Mouse (Mus musculus): ENCODE measurements around the gene Myo9b.

Myo9b gene

DNA sequence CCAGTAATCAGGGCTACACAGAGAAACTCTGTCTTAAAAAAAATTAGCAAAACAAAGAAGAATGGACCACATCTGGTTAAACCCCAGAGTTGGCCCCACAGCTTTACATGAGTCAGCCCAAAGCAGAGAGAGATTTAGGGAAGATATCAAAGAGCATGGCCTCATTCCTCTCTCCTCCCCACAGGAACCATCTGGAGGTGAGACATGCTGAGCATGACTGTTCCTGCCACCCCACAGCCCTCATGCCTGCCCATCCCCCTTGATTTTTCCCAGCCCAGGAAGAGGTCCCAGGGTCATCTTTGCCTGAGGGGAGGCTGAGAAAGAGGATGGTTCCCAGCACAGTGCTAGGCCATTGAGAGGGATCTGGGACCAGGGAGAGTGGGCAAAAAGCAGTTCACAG is 95.9 kb downstream of the Myo9b start:
- DNase-seq = no peak

DNA sequence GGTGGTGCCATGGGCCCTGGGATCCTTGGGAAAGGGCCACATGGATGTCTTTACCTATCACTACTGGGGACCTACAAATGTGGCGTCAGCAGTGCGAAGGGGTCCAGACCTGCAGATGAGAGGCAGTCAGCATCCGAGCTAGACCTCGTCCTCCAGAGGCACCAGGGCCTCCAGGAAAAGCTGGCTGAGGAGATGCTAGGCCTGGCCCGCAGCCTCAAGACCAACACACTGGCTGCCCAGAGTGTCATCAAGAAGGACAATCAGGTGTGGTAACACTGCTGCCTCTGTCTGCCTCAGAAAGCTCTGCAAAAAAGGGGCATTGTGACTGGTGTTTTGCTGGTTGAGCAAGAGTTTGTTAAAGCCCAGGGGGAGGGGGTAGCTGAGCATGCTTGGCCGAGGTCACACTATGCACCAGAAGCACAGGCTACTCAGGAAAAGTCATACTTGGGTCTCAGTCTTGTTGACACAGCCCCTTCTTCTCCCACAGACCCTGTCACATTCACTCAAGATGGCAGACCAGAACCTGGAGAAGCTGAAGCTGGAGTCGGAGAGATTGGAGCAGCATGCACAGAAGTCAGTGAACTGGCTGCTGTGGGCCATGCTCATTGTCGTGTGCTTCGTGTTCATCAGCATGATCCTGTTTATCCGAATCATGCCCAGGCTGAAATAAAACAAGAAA is 96.7 kb downstream of the Myo9b start:
- DNase-seq = no peak

DNA sequence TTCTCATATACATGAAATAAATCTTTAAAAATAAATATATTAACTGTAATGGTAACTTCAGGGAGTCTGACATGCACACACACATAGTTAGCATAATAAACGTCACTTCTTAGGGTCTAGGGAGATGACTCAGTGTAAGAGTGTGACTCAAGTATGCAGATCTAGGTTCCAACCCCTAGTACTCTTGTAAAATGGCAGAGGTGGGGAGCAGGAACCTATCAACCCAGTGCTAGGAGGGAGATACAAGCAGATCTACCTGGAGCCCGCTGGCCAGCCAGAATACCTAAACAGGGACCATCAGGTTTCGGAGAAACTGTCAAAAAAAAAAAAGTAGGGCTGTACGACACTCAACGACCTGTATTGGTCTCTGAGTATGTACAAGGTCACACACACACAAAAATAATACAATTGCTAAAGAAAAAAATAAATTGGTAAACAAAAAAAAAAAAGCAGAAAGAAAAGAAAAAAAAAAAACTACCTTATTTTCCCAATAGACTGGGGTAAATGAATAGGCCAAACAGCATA is 98.3 kb downstream of the Myo9b start:
- peak in 1 of 2 experiments; percentile 23 for DNase-seq

DNA sequence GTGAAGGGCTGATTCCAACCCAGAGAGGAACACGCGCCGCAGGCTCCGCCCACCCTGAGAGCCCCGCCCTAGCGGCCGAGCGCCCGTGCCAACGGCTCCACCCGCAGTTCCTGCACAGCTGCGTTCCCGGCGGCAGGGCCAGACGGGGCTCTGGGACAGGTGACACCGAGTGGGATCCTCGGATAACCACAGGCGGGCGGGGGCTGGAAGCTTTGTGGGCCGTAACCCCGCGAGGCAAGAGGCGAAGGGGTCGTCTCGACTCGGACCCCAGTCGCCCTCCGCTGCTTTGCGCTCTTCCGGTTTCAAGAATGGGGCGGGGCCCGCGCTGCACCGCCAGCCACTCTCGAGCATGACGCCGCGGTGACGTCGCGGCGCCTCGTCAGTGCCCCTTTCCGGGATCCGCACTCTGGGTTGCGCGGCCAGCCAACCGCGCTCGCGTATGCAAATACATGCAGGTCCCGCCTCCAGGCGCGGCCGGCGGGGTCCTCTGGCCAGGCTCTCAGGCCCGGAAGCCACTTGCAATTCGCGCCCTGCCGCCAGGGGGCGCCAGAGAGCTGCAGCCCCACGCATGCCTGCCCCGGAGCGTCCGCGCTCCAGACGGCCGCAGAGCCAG is 98.8 kb downstream of the Myo9b start, which contains the start of gene Ocel1:
Ocel1 (plus strand) TSS at position 63 of the 613 bp plus-strand sequence.
- DNase-seq = peak; percentile 91 to 96

DNA sequence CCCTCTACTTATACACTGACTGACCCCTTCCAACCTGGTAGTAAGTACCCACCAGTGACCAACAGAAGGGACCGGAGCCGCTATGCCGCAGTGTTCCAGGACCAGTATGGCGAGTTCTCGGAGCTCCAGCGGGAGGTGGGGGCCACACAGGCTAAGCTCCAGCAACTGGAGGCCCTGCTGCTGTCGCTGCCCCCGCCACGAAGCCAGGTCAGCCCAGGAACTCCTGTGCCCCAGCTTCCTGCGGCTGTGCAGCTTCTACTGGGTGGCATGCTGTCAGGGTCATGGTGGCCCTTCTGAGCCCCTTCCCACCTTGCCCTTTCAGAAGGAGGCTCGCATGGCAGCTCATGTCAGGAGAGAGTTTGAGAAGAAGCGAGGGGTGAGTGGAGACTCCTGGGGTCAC is 99.9 kb downstream of the Myo9b start:
- DNase-seq = no peak

DNA sequence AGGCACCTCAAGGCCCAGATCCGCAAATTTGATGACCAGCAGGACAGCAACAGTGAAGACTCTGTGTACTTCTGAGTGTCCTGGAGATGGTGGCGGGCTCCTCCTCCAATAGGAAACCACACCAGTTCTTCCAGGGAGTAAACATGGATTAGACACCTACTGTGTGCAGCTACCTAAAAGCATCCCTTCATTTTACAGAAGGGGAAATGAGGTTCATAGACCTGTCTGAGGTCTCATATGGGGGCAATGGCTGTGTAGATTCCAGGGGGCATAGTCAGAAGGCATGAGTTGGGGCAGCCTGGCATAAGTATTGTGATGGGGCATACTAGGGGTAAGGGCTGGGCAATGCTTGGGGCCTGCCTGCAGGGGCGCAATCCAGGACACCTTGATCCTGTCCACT is 100.5 kb downstream of the Myo9b start:
- DNase-seq = no peak

DNA sequence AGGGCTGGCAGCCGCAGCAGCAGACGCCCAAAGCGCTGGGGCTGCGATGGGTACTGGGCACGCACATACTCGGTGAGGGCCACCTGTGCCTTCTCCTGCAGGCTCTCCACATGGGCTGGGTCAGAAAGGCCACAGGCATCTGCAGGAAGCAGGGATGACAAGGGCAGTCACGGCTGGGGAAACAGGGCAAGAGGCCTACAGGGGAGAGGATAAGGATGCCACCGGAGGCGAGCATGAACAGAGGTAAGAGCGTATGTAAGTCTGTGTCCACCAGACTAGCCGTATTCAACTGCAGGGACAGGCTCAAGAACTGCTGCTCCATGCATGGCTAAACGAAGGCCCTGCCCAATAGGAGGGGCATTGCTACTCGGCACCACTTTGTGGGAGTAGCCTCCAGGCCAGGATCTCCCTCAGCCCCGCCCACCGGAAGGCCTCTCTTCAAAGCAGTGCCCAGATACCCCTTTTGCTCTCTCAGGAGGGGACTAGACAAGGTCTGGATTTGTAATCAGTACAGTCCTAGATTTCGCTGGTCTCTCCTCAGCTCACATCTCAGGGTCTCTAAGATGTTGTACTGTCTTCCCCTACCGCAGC is 102.2 kb downstream of the Myo9b start:
- DNase-seq = no peak

DNA sequence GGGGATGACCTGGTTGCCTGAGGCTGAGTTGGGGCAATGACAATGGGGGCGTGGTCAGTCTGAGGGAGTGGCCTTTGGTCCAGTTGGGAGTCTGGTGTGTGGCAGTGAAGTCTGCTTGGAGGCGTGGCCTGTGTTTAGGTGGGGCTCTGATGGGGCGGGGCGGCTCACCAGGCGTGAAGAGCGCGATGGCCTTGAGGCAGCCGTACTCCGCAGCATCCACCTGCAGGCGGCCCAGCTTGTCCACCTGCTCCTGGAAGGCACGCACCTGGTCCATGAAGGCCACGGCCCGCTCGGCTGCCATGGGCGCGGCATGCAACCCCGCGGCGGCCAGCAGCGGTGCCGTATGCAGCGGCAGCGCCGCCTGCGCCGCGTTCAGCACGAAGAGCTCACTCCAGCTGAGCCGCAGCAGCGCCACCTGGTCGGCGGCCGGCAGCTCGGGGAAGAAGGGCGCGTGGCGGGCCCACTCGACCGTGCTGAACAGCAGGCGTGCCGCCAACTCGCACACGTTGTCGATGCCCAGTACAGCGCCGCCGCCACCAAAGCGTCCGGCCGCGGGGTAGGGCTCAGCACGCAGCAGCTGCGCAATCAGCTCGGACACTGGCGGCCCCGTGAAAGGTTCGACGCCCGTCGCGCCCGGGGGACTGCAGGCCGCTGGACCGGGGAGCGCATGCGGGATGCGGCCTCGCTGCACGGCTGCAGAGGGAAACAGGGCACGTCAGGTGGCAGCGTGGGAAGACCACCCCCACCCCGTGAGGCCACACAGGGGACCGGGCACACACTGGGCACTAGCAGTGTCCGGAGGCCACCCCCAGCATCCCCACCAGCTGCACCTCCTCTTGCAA is 103.3 kb downstream of the Myo9b start:
- peak; percentile 70 to 76 for DNase-seq

DNA sequence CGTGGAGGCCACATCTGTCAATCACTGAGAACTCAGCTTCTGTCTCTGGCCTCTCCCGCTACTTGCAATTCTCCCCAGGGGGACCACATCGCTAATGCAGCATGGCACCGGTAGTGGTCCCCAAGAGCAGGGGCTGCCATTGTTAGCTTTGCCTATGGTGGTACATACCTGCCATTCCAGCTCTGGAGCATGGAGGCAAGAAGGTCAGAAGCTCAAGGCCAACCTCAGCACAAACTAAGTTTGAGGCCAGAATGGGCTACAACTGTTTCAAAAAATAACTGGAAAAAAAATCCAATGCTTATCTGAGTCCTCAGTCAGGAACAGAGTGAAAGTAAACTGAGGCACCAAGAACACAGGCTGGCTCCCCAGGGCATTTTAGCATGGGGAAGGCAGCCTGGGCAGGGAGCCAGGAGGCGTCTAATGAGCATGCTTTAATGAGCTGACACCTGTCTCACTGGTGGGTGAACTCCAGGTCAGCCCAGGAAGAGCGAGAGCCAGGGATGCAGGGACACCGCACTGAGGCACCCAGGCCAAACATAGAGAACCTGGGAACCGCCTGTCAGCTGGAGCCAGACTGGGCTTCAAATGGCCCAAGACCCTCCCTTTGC is 104.0 kb downstream of the Myo9b start:
- DNase-seq = peak; percentile 20 to 36

DNA sequence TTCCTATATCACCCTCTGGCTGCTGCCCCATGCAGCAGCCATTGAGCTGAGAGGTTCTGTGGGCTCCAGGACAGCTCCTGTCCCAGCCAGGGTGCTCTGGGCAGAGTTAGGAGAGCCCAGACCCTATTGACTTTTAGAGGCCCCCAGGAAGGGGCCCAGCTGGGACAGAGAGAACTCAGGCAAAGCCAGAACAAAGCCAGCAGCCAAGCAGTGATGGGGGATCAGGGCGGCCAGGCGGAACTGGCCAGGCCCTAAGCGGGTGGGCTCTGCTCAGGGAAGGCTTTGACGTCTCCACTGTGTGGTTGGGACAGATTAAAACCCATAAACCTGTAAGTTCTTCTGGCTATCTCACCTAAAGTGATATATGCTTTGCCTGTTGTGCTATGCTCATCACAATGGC is 106.5 kb downstream of the Myo9b start:
- no peak for DNase-seq

DNA sequence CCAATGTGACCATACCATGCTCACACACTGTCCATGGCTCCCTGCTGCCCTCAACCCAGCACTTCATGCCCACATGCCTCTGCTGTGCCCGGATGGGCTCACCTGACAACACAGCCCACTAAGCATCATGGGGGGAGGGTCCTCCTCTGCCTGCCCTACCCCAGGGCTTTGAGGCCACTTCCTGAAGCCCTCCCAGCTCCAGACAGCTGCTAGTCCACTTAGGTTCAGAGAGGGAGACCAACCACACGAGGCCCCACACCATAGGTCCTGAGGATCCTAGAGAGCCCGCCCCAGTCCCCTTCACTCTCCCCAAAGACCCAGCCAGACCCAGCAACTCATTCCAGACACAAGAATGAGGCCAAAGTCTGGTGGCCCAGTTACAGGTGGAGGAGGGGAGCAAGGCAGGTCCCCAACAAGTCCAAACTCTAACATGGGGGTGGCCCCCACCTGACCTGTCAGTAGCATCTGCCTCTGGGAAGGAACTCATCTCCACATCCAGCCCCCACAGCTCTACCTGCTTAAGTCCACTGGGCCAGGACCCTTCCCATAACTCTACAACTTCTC is 107.1 kb downstream of the Myo9b start:
- DNase-seq = no peak

DNA sequence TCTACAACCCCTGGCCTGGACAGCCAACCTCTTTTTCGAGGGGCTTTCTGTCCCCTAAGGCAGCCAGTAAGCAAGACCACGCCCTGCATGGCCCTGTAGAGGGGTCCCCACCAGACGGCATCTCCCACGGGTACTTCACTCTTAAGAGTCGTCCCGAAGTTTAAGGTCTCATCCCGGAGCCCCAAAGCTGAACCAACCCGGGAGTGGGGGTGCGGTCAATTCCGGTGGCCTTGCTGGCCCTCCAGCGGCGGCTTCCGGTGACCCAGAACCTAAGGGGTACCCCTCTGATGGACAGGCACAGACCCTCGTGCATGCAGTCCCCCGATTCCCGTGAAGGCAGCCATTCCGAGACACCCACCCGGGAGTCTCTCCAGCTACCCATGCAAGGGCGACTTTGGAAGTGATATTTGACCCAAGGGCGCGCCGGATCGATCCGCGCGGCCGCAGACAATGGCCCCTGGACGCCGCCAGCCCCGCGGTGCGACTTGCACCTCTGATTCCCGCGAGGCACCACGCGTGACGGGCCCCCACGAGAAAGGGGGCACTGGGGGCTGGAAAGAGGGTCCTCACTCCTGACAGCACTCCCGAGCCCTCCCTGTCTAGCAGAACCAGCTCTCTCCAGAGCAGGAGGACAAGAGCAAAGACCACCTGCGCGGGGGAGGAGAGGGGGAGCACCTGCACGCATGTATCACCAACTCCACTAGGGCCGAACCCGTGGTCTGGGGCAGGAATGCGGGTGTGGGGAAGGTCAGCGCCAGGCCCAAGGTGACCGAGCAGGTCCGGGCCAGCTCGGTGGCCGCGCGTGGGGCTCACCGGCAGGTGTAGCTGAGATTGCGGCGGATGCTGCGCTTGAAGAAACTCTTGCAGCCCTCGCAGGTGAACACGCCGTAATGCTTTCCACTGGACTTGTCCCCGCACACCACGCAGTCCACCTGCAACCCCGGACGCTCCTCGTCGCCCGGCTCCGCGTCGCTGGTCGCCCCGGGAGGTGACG is 108.0 kb downstream of the Myo9b start:
- DNase-seq = peak; percentile 32

DNA sequence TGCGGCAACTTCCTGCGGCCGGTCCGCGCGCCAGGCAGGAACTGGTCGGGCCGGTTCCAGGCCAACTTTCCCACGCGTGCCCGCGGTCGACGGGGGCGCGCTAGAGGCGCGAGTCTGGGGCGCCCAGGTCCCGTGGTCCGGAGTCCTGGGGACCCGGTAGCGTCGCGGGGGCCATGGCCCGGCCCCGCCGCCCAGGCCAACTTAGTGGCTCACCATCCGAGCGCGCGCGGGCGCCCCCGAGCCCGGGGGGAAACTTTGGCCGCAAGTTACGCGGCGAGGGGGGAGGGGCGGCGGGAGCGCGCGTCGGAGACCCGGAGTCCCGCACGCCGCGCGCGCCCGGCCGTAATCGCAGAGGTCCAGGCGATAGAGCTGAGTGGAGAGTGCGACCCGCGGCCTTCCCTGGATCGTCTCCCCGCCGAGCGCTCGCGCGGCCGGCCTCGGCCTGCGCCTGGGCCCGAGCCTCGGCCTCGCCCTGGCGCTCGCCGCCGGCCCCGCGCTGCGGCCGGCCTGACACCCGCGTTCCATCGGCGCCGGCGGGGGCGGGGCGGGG is 109.0 kb downstream of the Myo9b start, which contains the start of gene Nr2f6:
Nr2f6 (minus strand) TSS at position 540 of the 550 bp plus-strand sequence.
- DNase-seq = no peak

DNA sequence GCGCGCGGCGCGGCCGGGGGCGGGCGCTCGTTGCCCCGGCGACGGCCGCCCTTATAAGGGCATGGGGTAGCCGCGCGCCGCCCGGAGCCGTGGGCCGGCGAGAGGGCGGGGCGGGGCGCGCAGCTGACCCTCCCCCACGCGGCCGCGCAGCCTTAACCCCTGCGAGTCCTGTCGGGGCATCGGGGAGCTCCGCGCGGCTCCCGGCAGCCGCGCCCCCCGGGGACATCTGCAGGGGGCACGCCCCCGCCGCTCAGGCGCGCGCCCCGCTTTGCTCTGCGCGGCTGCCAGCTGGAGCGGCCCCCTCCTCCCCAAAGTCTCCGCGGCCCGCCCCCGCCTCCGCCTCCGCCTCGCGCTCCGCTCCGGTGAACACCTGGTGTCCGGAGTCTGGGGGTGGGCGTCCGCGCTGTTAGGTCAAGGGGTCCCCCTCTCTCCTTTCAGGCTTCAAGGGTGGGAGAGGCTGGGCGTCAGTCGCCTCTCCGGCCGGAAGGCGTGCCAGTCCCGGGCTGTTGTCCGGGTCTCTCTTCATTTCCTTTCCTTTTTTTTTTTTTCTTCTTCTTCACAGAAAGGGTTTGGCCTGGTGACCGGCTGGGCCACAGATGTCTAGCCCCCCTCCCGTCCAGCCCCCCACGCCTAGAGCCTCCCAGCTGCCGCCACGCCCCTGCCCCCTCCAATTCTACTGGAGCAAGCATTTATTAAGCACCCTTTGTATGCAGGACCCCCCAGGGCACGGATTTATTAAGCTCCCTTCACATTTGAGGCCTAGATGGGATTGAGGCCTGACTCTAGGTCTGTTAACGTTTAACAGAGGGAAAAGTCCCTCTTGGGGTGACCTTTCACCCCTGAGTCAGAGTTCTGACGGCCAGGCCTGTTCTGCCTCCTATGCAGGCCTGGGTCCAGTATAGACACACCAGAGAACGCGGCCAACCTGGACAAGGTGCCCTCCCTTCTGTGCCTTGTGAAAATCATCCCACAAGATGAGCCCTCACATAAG is 109.8 kb downstream of the Myo9b start:
- DNase-seq = peak; percentile 73 to 84

DNA sequence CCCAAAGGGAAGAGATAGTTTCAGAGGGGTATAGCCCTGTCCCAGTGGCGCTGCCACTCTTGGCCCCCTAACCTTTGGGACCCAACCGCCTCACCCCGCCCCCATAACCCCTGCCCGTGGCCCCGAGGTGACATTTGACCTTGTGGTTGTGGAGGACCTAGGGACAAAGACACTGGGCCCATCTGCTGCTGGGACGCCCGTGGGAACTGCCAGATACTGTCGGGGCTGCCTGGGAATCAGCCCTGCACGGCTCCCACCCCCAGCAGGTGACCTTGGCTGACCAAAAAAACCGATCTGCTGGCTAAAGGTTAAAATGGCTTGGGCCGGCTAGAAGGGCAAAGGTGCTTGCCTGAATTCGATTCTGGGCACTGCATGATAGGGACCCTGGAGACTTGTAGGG is 110.9 kb downstream of the Myo9b start:
- no peak for DNase-seq

DNA sequence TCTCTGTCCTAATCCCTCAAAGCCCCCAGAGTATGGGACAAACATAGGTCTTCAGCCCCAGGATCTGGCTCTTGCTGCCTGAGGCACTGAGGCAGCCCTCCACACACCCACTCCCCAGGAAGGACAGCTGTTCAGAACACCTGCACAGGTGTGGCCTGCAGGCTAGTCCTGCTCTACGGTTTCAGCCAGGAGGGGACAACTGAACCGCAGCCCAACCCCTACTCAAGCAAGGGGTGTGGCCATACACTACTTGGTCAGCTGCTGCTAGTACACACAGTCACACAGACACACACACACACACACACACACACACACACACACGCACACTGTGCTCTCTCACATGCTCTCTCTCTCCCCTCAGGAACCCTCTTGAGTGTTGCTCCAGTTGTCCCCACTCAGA is 111.3 kb downstream of the Myo9b start:
- no peak for DNase-seq

DNA sequence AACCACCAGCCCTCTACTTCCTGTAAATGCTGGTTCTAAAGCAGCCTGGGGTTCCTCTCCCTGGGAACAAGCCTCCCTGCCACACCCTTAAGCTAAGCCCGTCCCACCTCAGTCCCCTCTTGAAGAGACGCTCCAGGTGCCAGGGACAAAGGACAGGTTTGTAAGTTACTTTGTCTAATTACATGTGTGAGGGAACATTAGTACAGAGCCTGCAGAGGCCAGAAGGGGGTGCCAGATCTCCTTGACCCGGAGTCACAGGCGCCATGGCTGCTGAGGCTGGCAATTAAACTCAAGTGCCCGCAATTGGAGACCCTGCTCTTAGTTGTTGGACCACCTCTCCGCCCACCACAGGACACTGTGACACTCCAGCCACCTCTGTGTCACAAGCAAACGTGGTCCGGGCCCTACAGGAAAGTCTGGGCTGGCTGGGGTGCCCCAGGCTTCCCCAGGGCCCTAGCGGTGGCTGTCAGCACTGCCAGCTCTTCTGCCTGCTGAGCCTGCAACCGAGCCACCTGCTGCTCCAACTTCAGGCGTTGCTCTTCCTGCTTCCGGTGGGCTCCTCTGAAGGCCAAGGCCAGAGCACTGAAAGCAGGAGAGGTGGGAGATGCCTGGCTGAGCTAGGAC is 112.8 kb downstream of the Myo9b start:
- no peak for DNase-seq

DNA sequence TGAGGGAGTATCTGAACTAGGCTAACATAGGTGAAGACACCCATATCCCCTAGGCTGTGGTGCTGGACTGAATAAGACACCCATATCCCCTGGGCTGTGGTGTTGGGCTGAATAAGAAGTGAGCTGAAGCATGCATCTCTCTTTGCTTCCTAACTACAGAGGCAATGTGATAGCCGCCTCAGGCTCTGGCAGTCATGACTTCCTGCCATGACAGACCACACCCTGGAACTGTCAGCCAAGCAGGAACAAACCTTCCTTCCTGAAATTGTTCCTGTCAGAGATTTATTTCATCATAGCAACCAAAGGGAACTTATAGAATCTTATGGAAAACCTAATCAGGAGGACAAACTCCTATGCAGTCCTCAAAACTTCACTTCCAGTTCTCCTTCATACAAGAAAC is 115.8 kb downstream of the Myo9b start:
- DNase-seq = no peak

DNA sequence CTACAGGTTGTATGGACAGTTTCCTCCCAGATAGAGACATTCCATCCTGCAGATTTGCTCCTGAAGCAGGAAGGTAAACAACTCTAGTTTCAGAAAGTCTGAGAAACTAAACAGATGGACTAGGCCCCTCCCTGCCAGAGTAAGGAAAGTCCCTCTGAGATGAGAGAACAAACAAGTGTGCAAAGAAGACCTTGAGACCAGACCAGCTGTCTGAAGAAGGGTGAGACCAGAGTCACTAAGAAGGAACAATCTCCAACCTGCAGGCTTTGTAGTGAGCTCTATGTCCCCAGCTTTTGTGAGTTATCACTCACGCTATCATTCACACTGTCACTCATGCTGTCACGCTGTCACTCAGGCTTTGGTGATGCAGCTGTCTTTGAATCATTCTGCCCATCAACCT is 119.2 kb downstream of the Myo9b start:
- DNase-seq = no peak

Data from cerebellum, postnatal 36 days (tissue).